Mouse (Mus musculus): ENCODE measurements around the gene Prdm13.

GRCm38 (mm10) chr4:21695638-21696254 is 10.0 kb upstream of the Prdm13 start:
- TF ChIP-seq ELF1 (IDR thresholded peaks at IDR 0.05; ENCODE audit: low read depth, low read length) (no peak), POLR2A (IDR thresholded peaks at IDR 0.05; ENCODE audit: control insufficient read depth in 1 of 2, insufficient read depth in 1 of 2, low read depth in 1 of 2, low read length in 2 of 2, poor library complexity in 1 of 2) (no peak), BHLHE40 (IDR thresholded peaks at IDR 0.05; ENCODE audit: borderline replicate concordance, low read depth, low read length) (no peak), NELFE (IDR thresholded peaks at IDR 0.05; ENCODE audit: low read depth, low read length) (no peak), CTCF (IDR thresholded peaks at IDR 0.05 in 2 of 3, conservative IDR thresholded peaks at IDR 0.05 in 1 of 3; ENCODE audit: control insufficient read depth in 1 of 3, insufficient read depth in 1 of 3, low read depth in 2 of 3, low read length in 3 of 3, poor library complexity in 1 of 3, severe bottlenecking in 1 of 3) (peak; percentile 64 to 86 (median 71)), POLR2AphosphoS5 (IDR thresholded peaks at IDR 0.05; ENCODE audit: borderline replicate concordance, low read depth, low read length) (no peak)

All from MEL (cell line).